Mouse (Mus musculus): ENCODE data around the gene Tmem11. TPM values are rescaled to one million over a fixed set of nuclear protein-coding genes. Genes with fewer than 3 reads are reported as not detected.
"Not testable (repeated sequence)": the region's sequence is repeated elsewhere in the genome, so short reads cannot be mapped to it uniquely, and the experiment has no call there.

Gene Tmem11
- polyA plus RNA-seq, 1 experiment, result 58.8 TPM

GRCm38 (mm10) chr11:60909626-60910025 lies 30.6 kb upstream of the Tmem11 start:
- no peak for TF ChIP-seq POLR2A (IDR thresholded peaks at IDR 0.05; ENCODE audit: borderline replicate concordance, extremely low read depth, insufficient read depth, insufficient read length, poor library complexity, severe bottlenecking)
- no peak for DNase-seq (ENCODE audit: low read depth)

DNA sequence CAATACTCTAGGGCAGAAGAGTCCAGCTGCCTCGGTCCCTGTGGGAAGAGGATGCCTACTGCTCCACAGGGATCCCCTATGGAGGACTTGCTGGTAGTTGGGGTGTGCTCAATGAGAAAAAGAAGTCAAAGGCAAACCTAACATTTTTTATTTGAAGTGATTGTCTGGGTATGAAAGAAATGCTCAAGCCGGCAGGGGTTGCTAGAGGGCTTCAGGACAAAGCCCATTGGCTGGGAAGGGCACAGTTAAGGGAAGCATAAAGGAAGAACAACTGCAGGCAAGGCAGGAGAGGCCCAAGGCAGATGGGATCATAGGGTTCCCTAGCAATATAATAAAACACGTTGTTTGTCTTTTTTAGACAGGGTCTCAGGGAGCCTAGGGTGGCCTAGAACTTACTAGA lies 29.0 kb upstream of the Tmem11 start:
- TF ChIP-seq POLR2A (IDR thresholded peaks at IDR 0.05; ENCODE audit: borderline replicate concordance, extremely low read depth, insufficient read depth, insufficient read length, poor library complexity, severe bottlenecking) (no peak), CTCF (IDR thresholded peaks at IDR 0.05; ENCODE audit: borderline replicate concordance, extremely low read depth, insufficient read depth, insufficient read length) (no peak)
- DNase-seq (ENCODE audit: low read depth), result no peak

- no peak for DNase-seq (ENCODE audit: low read depth)
- TF ChIP-seq CTCF (IDR thresholded peaks at IDR 0.05; ENCODE audit: borderline replicate concordance, extremely low read depth, insufficient read depth, insufficient read length), result no peak
- no peak for TF ChIP-seq POLR2A (IDR thresholded peaks at IDR 0.05; ENCODE audit: borderline replicate concordance, extremely low read depth, insufficient read depth, insufficient read length, poor library complexity, severe bottlenecking)
These were observed 27.4 kb upstream of the Tmem11 start for GRCm38 (mm10) chr11:60906449-60906848.

DNA sequence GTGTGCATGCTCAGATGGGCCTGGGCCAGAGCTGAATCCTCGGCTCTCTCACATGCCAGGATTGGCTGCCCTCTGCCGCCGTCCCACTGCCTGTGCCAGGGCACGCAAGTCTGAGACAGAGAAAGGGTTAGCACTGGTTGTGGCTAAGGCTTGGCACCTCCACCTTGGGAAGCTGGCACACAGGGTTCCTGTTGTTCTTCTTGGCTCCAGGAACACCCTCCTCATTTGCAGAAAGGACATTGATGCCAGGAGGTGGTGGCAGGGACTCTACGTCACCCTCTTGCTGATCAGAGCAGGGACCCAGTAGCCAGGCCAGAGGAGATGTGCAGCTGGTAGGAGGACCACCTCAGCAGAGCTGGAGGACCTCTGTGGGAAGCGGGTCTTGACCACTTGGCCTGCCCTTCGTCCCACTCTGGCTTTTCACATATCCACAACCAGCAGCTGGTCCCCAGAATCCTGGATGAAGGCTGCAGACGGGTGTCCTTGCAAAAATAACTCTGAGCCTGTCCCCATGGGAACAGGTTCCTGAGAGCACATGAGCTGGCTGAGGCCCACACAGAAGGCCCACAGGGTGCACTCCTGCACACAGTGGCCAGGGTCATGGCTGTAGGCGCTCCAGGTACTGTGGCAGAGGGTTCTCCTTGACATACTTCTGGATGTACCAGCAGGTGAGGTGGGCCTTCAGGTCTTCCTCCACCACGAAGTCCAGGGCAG lies 26.5 kb upstream of the Tmem11 start:
- no peak for DNase-seq (ENCODE audit: low read depth)
- TF ChIP-seq POLR2A (IDR thresholded peaks at IDR 0.05; ENCODE audit: borderline replicate concordance, extremely low read depth, insufficient read depth, insufficient read length, poor library complexity, severe bottlenecking) (no peak), CTCF (IDR thresholded peaks at IDR 0.05; ENCODE audit: borderline replicate concordance, extremely low read depth, insufficient read depth, insufficient read length) (no peak)

GRCm38 (mm10) chr11:60903661-60904061 lies 24.6 kb upstream of the Tmem11 start:
- TF ChIP-seq CTCF (IDR thresholded peaks at IDR 0.05; ENCODE audit: borderline replicate concordance, extremely low read depth, insufficient read depth, insufficient read length), result no peak
- no peak for TF ChIP-seq POLR2A (IDR thresholded peaks at IDR 0.05; ENCODE audit: borderline replicate concordance, extremely low read depth, insufficient read depth, insufficient read length, poor library complexity, severe bottlenecking)
- DNase-seq (ENCODE audit: low read depth), result no peak

- no peak for TF ChIP-seq POLR2A (IDR thresholded peaks at IDR 0.05; ENCODE audit: borderline replicate concordance, extremely low read depth, insufficient read depth, insufficient read length, poor library complexity, severe bottlenecking)
- no peak for TF ChIP-seq CTCF (IDR thresholded peaks at IDR 0.05; ENCODE audit: borderline replicate concordance, extremely low read depth, insufficient read depth, insufficient read length)
- no peak for DNase-seq (ENCODE audit: low read depth)
These were observed 23.4 kb upstream of the Tmem11 start for GRCm38 (mm10) chr11:60902486-60902885.

- no peak for DNase-seq (ENCODE audit: low read depth)
- TF ChIP-seq POLR2A (IDR thresholded peaks at IDR 0.05; ENCODE audit: borderline replicate concordance, extremely low read depth, insufficient read depth, insufficient read length, poor library complexity, severe bottlenecking), result no peak
These were observed 22.9 kb upstream of the Tmem11 start for GRCm38 (mm10) chr11:60902001-60902400.

GRCm38 (mm10) chr11:60895915-60896314 lies 16.8 kb upstream of the Tmem11 start:
- peak; percentile 21 for DNase-seq (ENCODE audit: low read depth)
- TF ChIP-seq POLR2A (IDR thresholded peaks at IDR 0.05; ENCODE audit: borderline replicate concordance, extremely low read depth, insufficient read depth, insufficient read length, poor library complexity, severe bottlenecking) (no peak), CTCF (IDR thresholded peaks at IDR 0.05; ENCODE audit: borderline replicate concordance, extremely low read depth, insufficient read depth, insufficient read length) (no peak)

DNA sequence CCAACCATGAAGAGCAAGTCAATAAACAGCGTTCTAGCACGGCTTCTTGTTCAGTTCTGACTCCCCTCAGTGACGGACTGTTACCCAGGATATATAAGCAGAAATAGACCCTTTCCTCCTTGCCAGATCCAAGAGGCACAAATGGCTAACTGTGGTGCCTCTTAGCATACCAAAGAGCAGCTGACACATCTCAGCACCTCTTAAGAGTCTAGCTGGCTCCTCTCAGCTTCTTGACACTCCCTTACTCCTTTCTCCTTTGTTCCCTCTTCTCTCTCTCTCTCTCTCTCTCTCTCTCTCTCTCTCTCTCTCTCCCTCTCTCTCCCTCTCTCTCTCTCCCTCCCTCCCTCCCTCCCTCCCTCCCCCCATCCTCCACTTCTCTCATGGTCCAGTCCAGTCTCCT lies 11.7 kb upstream of the Tmem11 start:
- no peak for DNase-seq (ENCODE audit: low read depth)
- no peak for TF ChIP-seq CTCF (IDR thresholded peaks at IDR 0.05; ENCODE audit: borderline replicate concordance, extremely low read depth, insufficient read depth, insufficient read length)
- TF ChIP-seq POLR2A (IDR thresholded peaks at IDR 0.05; ENCODE audit: borderline replicate concordance, extremely low read depth, insufficient read depth, insufficient read length, poor library complexity, severe bottlenecking), result no peak

DNA sequence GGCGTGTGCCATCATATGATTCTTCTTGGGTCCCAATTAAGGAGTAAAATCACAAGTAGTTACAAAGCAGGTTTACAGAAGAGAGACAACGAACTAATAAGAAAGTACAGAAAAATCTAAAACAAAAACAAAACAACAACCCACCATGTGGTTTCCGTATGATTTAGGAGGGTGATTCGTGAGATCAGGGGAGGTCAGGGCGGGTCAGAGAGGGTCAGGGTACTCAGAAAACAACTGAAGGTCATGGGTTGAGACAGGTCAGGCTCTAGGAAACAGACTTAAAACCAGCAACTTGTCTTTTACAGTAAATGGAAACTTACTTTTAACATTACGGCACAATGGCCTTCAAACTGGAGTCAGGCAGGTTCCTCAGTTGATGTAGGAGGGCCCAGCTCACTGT lies 11.2 kb upstream of the Tmem11 start:
- DNase-seq (ENCODE audit: low read depth), result no peak
- TF ChIP-seq CTCF (IDR thresholded peaks at IDR 0.05; ENCODE audit: borderline replicate concordance, extremely low read depth, insufficient read depth, insufficient read length) (no peak), POLR2A (IDR thresholded peaks at IDR 0.05; ENCODE audit: borderline replicate concordance, extremely low read depth, insufficient read depth, insufficient read length, poor library complexity, severe bottlenecking) (no peak)

DNA sequence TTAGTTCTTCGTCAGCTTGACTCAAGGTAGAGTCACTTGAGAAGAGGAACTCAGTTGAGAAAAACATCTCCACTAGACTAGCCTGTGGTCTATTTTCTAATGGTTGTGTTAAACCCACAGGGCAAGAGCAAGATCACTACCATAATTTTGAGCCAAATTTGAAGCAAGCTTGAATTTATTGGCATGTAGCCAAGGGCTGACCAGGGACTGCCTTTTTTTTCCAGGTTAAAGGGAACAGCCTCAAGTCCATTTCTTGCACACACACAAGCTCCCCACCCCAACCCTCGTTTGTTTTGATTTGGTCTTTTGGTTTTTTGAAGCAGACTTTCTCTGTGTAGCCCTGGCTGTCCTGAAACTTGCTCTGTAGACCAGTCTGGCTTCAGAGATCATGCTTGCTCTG lies 10.8 kb upstream of the Tmem11 start:
- no peak for DNase-seq (ENCODE audit: low read depth)
- TF ChIP-seq POLR2A (IDR thresholded peaks at IDR 0.05; ENCODE audit: borderline replicate concordance, extremely low read depth, insufficient read depth, insufficient read length, poor library complexity, severe bottlenecking) (no peak), CTCF (IDR thresholded peaks at IDR 0.05; ENCODE audit: borderline replicate concordance, extremely low read depth, insufficient read depth, insufficient read length) (no peak)

DNA sequence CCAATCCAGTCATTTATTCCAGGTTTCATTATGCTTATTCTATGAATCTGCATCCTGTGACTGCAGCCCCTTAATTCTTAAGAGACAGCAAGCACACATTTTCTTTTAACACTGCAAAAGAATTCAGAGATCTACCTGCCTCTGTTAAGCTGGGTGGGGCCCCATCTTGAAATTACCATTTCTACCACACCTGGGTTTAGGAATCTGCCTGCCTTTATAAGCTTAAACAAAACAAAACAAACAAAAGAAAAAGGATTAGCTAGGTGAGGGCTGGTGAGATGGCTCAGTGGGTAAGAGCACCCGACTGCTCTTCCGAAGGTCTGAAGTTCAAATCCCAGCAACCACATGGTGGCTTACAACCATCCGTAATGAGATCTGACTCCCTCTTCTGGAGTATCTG lies 7.9 kb upstream of the Tmem11 start:
- not testable (repeated sequence) for DNase-seq (ENCODE audit: low read depth)

DNA sequence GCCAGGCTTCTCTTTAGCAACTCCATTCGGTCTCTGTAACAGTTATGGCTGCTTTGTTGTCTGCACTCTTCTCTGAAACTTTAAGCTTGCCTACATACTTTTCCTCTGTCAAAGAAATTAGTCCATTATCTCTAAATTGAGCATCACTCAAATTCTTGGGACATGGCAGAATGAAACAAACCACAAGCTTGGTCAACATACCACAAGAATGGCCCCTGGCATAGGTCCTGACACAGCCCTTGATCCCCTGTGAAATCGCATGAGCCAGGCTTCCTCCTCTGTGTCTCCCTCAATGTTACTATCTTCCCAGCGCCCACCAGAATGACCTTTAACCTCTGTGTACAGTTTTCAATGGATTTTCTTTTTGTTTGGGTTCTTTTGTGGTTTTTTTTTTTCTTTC lies 3.3 kb upstream of the Tmem11 start:
- DNase-seq (ENCODE audit: low read depth), result no peak
- TF ChIP-seq POLR2A (IDR thresholded peaks at IDR 0.05; ENCODE audit: borderline replicate concordance, extremely low read depth, insufficient read depth, insufficient read length, poor library complexity, severe bottlenecking), result no peak
- no peak for TF ChIP-seq CTCF (IDR thresholded peaks at IDR 0.05; ENCODE audit: borderline replicate concordance, extremely low read depth, insufficient read depth, insufficient read length)
